Mouse (Mus musculus) left cerebral cortex, adult 18-20 months (tissue): ENCODE results near the gene Msh3. TPM values are rescaled to one million over a fixed set of nuclear protein-coding genes. Genes with fewer than 3 reads are reported as not detected.

Experiments used
- total RNA-seq, 2 experiments: library from RNA; stranded (reverse); gene quantifications; 2 replicates each; pipeline ENCODE4 v1.2.3; 2021

Gene Msh3
- total RNA-seq, 2 experiments from 2014 or later: 21.7 to 22.3 TPM

Other genes with a start within 250 kb of the Msh3 start
- gene Rasgrf2, start 223.3 kb downstream of the Msh3 start, total RNA-seq: 100 to 1,000 TPM; 214 to 247 TPM
- not detected for gene Gm20379, start 49.0 kb downstream of the Msh3 start, total RNA-seq
- gene Dhfr, start 277 bp downstream of the Msh3 start, total RNA-seq: 1 to 10 TPM; 1.3 to 1.5 TPM
- gene Ankrd34b, start 70.9 kb upstream of the Msh3 start, total RNA-seq: 10 to 100 TPM; 21.6 to 24.0 TPM
- 10 to 100 TPM; 10.6 to 11.8 TPM for gene Fam151b, start 129.0 kb upstream of the Msh3 start, total RNA-seq
- 10 to 100 TPM; 14.0 to 18.0 TPM for gene Zfyve16, start 175.9 kb upstream of the Msh3 start, total RNA-seq
- gene Spz1, start 221.2 kb upstream of the Msh3 start, total RNA-seq: not detected